Mouse (Mus musculus) kidney, adult 2 months (tissue): Measurements from ENCODE around the gene Map2k1.
"Not testable (repeated sequence)": the region's sequence is repeated elsewhere in the genome, so short reads cannot be mapped to it uniquely, and the experiment has no call there.

Source experiments
- CTCF ChIP-seq: fragments of 200-500 bp; conservative IDR thresholded peaks from 2 replicates; pipeline ENCODE4 v1.5.1; 2011; ENCODE audit warnings: low read depth, mild to moderate bottlenecking, control low read depth, low read length, moderate library complexity, mixed read lengths; ENCODE audit not compliant: insufficient read depth, insufficient read length
- POLR2A ChIP-seq: fragments of 200-500 bp; IDR thresholded peaks from one replicate; pipeline ENCODE4 v1.6.1; 2011; ENCODE audit warnings: low read depth, low read length, control low read depth

DNA sequence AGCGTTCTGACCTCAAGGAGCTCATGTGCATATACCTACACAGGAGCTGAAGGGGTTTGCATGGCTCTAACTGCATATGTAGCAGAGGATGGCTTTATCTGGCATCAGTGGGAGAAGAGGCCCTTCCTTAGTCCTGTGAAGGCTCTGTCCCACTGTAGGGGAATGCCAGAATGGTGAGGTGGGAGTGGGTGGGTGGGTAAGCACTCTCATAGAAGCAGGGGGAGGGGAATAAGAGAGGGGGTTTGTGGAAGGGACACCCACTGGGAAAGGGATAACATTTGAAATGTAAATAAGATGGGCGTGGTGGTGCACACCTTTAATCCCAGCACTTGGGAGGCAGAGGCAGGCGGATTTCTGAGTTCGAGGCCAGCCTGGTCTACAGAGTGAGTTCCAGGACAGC, 49.7 kb upstream of the Map2k1 start:
- not testable (repeated sequence) for TF ChIP-seq CTCF, POLR2A
